Mouse (Mus musculus) liver, embryonic 14.5 days (tissue): ENCODE measurements around the gene Adgra1.

Source experiments
- CTCF ChIP-seq: IDR thresholded peaks from 2 replicates; pipeline ENCODE4 v1.5.1; 2016; ENCODE audit warnings: antibody characterized with exemption, low read depth, control low read depth
- EP300 ChIP-seq: IDR thresholded peaks from 2 replicates; pipeline ENCODE4 v1.6.1; 2016; ENCODE audit warnings: antibody characterized with exemption, low read depth

DNA sequence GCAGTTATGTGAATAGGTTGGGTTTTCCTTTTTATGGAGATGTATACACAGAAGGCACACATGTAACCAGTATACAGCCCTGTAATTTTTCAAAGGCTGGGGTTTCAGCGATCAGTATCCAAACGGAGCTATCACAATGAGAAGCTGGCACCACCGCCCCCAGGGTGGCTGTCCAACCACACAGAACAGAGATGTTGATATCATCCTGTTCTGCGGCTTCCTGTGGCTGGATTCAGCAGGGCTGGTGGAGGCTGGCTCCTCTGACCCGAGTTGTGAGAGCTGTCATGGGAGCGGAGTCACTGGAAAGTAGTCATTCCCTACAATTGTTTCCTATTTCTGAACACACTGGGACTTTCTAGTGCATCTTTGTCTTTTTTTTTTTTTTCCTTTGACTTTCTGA, 71.3 kb downstream of the Adgra1 start:
- TF ChIP-seq EP300, result no peak
- TF ChIP-seq CTCF, result no peak
